Mouse (Mus musculus) liver, embryonic 14.5 days (tissue): ENCODE data around the gene Tomm6. TPM values are rescaled to one million over a fixed set of nuclear protein-coding genes. Genes with fewer than 3 reads are reported as not detected.
A peak's percentile ranks its signal among the peaks of the same experiment; 100 is the strongest.

Source experiments
- ATAC-seq: fragments of 200-750 bp; cut with Nextera tagmentation; 2 replicates; pipeline ENCODE4 v1.8.0; 2017; ENCODE audit warnings: moderate number of reproducible peaks, mild to moderate bottlenecking, moderate library complexity; ENCODE audit not compliant: insufficient read depth
- DNase-seq, 3 experiments: peaks; one replicate each; pipeline ENCODE4 v3.0.0-alpha.2; 2012 to 2013; ENCODE audit warnings: low read depth in 3 of 3, low spot score in 3 of 3
- H3K27ac ChIP-seq: fragments of 300-500 bp; sonication (generic); 2 replicates; pipeline ENCODE4 v1.5.1; 2014; ENCODE audit warnings: moderate library complexity, mild to moderate bottlenecking, control low read depth, inconsistent platforms
- H3K27me3 ChIP-seq: fragments of 300-500 bp; sonication (generic); 2 replicates; pipeline ENCODE4 v1.6.1; 2014; ENCODE audit warnings: mild to moderate bottlenecking, low read length, moderate library complexity; ENCODE audit not compliant: control insufficient read depth, insufficient read depth
- H3K36me3 ChIP-seq: fragments of 300-500 bp; sonication (generic); replicated peaks from 2 replicates; pipeline ENCODE4 v1.6.1; 2014; ENCODE audit warnings: low read depth; ENCODE audit not compliant: control insufficient read depth, insufficient read depth
- H3K4me1 ChIP-seq, 2 experiments: fragments of 200-500 bp in 1 of 2; fragments of 300-500 bp in 1 of 2; sonication (generic) in 1 of 2; replicated peaks; 2 replicates each; pipeline ENCODE4 v1.6.1; 2012 to 2014; ENCODE audit warnings: antibody characterized with exemption in 1 of 2, inconsistent platforms in 1 of 2, low read length in 1 of 2; ENCODE audit not compliant: control insufficient read depth in 2 of 2, insufficient read depth in 2 of 2
- H3K4me2 ChIP-seq: fragments of 300-500 bp; sonication (generic); 2 replicates; pipeline ENCODE4 v1.6.1; 2014; ENCODE audit warnings: low read depth, mild to moderate bottlenecking, control low read depth, moderate library complexity
- H3K4me3 ChIP-seq, 2 experiments: fragments of 200-500 bp in 1 of 2; fragments of 300-500 bp in 1 of 2; sonication (generic) in 1 of 2; 2 replicates each; pipeline ENCODE4 v1.5.1; 2012 to 2014; ENCODE audit warnings: low read depth in 2 of 2, low read length in 2 of 2, mild to moderate bottlenecking in 2 of 2, control low read depth in 1 of 2, inconsistent platforms in 1 of 2, moderate library complexity in 1 of 2; ENCODE audit not compliant: insufficient read depth in 1 of 2
- H3K9ac ChIP-seq: fragments of 300-500 bp; sonication (generic); replicated peaks from 2 replicates; pipeline ENCODE4 v1.6.1; 2014; ENCODE audit warnings: mild to moderate bottlenecking, control low read depth, moderate library complexity
- H3K9me3 ChIP-seq: fragments of 300-500 bp; sonication (generic); 2 replicates; pipeline ENCODE4 v1.6.1; 2016; ENCODE audit warnings: low read length, mixed read lengths; ENCODE audit not compliant: control insufficient read depth
- CTCF ChIP-seq: IDR thresholded peaks from 2 replicates; pipeline ENCODE4 v1.5.1; 2016; ENCODE audit warnings: antibody characterized with exemption, low read depth, control low read depth
- EP300 ChIP-seq: IDR thresholded peaks from 2 replicates; pipeline ENCODE4 v1.6.1; 2016; ENCODE audit warnings: antibody characterized with exemption, low read depth
- WGBS: fragments of 180-500 bp; shearing (Covaris S2); extraction: QIAGEN DNeasy Blood & Tissue Kit; methylation state at CpG from one replicate; pipeline ENCODE4 v1.1.7; 2014; ENCODE audit not compliant: insufficient replicate concordance; 5-methylcytosine and 5-hydroxymethylcytosine counted together
- polyA plus RNA-seq, 2 experiments: library from polyadenylated mRNA; depleted of rRNA in 1 of 2; stranded (reverse) in 1 of 2; unstranded in 1 of 2; fragments of >200 nt; fragmentation: Nextera tagmentation in 1 of 2; extraction: Ambion mirVana in 1 of 2; gene quantifications; 2 replicates each; pipeline versions ENCODE4 v1.2.1 to v1.2.3; 2012 to 2014

The Tomm6 gene
- polyA plus RNA-seq, 2 experiments: 63.2 to 244 TPM

DNA sequence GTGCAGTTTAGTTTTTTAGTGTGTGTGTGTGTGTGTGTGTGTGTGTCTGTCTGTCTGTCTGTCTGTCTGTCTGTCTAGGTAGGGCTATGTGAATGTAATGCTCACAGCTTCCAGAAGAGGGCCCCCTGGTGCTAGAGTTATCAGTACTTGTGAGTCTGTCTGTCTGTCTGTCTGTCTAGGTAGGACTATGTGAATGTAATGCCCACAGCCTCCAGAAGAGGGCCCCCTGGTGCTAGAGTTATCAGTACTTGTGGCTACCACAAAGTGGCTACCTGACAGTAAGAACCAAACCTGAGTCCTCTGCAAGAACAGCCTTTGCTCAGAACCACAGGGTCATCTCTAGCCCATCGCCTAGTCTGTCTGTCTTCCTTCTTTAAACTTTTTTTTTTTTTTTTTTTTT is 41.5 kb downstream of the Tomm6 start:
- peak; percentile 33; the same call in 1 of the 2 replicates for ATAC-seq
- Histone ChIP-seq H3K4me1 (0 out of 4 replicates have a peak, but pooled peaks cover 2 to 3% of the 10 kb centered on the region in 2 experiments), H3K9me3 (no peaks in the 10 kb centered on the region), H3K4me3 (no peak overlapping the region), H3K36me3 (peaks cover 2% of the 10 kb centered on the region; the same call in 1 of the 2 replicates), H3K27ac (no peak overlapping the region), H3K4me2 (no peak overlapping the region), H3K9ac (no peak overlapping the region), H3K27me3 (no peaks in the 10 kb centered on the region)
- DNase-seq: peak; percentile 62 to 72 (median 64)
- 57% methylated on average over 1 of the region's 1 CpGs for WGBS
- TF ChIP-seq CTCF (peak; percentile 82), EP300 (no peak)

DNA sequence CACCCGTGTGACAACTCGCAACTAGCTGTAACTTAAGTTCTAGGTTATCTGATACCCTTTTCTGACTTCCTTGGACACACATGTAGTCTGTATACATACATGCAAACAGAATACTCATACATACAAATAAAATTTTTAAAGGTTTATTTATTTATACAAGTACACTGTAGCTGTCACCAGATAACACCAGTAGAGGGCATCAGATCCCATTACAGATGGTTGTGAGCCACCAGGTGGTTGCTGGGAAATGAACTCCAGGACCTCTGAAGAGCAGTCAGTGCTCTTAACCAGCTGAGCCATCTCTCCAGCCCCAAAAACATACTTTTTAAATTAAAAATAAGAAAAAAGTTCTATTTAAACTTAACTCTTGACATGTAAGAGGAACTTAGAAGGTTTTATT is 45.2 kb downstream of the Tomm6 start:
- Histone ChIP-seq H3K9ac (no peak overlapping the region), H3K9me3 (no peaks in the 10 kb centered on the region), H3K4me2 (no peak overlapping the region), H3K4me3 (no peak overlapping the region), H3K36me3 (no peaks in the 10 kb centered on the region), H3K27ac (no peak overlapping the region), H3K4me1 (0 out of 4 replicates have a peak, but pooled peaks cover 0 to 3% of the 10 kb centered on the region in 2 experiments), H3K27me3 (no peaks in the 10 kb centered on the region)
- 82% methylated on average over 2 of the region's 2 CpGs for WGBS
- ATAC-seq (no peak), DNase-seq (no peak)
- TF ChIP-seq CTCF (peak; percentile 27; the same call in 1 of the 2 replicates), EP300 (no peak)

Other genes starting within 250 kb of the Tomm6 start
- gene Taf8, start 186.1 kb downstream of the Tomm6 start, polyA plus RNA-seq (2012; rRNA removed): 13.8 and 15.5 TPM in 2 replicates
- gene Taf8, start 186.1 kb downstream of the Tomm6 start, polyA plus RNA-seq (2014; fragmentation: Nextera tagmentation; extraction: Ambion mirVana): 10.4 and 11.8 TPM in 2 replicates
- 195 and 227 TPM in 2 replicates for gene Ccnd3, start 183.3 kb downstream of the Tomm6 start, polyA plus RNA-seq (2012; rRNA removed)
- 379 and 451 TPM in 2 replicates for gene Ccnd3, start 183.3 kb downstream of the Tomm6 start, polyA plus RNA-seq (2014; fragmentation: Nextera tagmentation; extraction: Ambion mirVana)
- 9.8 and 12.5 TPM in 2 replicates for gene Bysl, start 76.9 kb downstream of the Tomm6 start, polyA plus RNA-seq (2012; rRNA removed)
- gene Bysl, start 76.9 kb downstream of the Tomm6 start, polyA plus RNA-seq (2014; fragmentation: Nextera tagmentation; extraction: Ambion mirVana): 13.3 and 14.3 TPM in 2 replicates
- 20.7 and 23.1 TPM in 2 replicates for gene Med20, start 76.8 kb downstream of the Tomm6 start, polyA plus RNA-seq (2012; rRNA removed)
- 23.2 and 25.7 TPM in 2 replicates for gene Med20, start 76.8 kb downstream of the Tomm6 start, polyA plus RNA-seq (2014; fragmentation: Nextera tagmentation; extraction: Ambion mirVana)
- gene Gm20517, start 76.8 kb downstream of the Tomm6 start, polyA plus RNA-seq (2012; rRNA removed): 0.86 and 0.95 TPM in 2 replicates
- gene Gm20517, start 76.8 kb downstream of the Tomm6 start, polyA plus RNA-seq (2014; fragmentation: Nextera tagmentation; extraction: Ambion mirVana): 0.86 and 1.7 TPM in 2 replicates
- 6.4 and 6.6 TPM in 2 replicates for gene Usp49, start 57.7 kb downstream of the Tomm6 start, polyA plus RNA-seq (2012; rRNA removed)
- 2.9 and 3.9 TPM in 2 replicates for gene Usp49, start 57.7 kb downstream of the Tomm6 start, polyA plus RNA-seq (2014; fragmentation: Nextera tagmentation; extraction: Ambion mirVana)
- 3.0 and 3.7 TPM in 2 replicates for gene Frs3, start 644 bp upstream of the Tomm6 start, polyA plus RNA-seq (2012; rRNA removed)
- gene Frs3, start 644 bp upstream of the Tomm6 start, polyA plus RNA-seq (2014; fragmentation: Nextera tagmentation; extraction: Ambion mirVana): 0.67 and 0.91 TPM in 2 replicates
- 0.18 and 0.32 TPM in 2 replicates for gene Gm21981, start 6.1 kb upstream of the Tomm6 start, polyA plus RNA-seq (2012; rRNA removed)
- gene Gm21981, start 6.1 kb upstream of the Tomm6 start, polyA plus RNA-seq (2014; fragmentation: Nextera tagmentation; extraction: Ambion mirVana): 0.30 TPM in 1 of 2 replicates, not detected in the other
- gene Prickle4, start 6.3 kb upstream of the Tomm6 start, polyA plus RNA-seq (2012; rRNA removed): 0.11 TPM in 1 of 2 replicates, not detected in the other
- 0.23 TPM in 1 of 2 replicates, not detected in the other for gene Prickle4, start 6.3 kb upstream of the Tomm6 start, polyA plus RNA-seq (2014; fragmentation: Nextera tagmentation; extraction: Ambion mirVana)
- not detected in 2 replicates for gene Pgc, start 38.5 kb upstream of the Tomm6 start, polyA plus RNA-seq (2012; rRNA removed)
- gene Pgc, start 38.5 kb upstream of the Tomm6 start, polyA plus RNA-seq (2014; fragmentation: Nextera tagmentation; extraction: Ambion mirVana): not detected in 2 replicates
- 2.4 and 2.9 TPM in 2 replicates for gene Tfeb, start 48.6 kb upstream of the Tomm6 start, polyA plus RNA-seq (2012; rRNA removed)
- 3.2 and 3.7 TPM in 2 replicates for gene Tfeb, start 48.6 kb upstream of the Tomm6 start, polyA plus RNA-seq (2014; fragmentation: Nextera tagmentation; extraction: Ambion mirVana)
- gene Mdfi, start 146.3 kb upstream of the Tomm6 start, polyA plus RNA-seq (2012; rRNA removed): 5.2 and 7.1 TPM in 2 replicates
- 1.7 and 1.9 TPM in 2 replicates for gene Mdfi, start 146.3 kb upstream of the Tomm6 start, polyA plus RNA-seq (2014; fragmentation: Nextera tagmentation; extraction: Ambion mirVana)
- 9.4 and 10.1 TPM in 2 replicates for gene Foxp4, start 236.3 kb upstream of the Tomm6 start, polyA plus RNA-seq (2012; rRNA removed)
- gene Foxp4, start 236.3 kb upstream of the Tomm6 start, polyA plus RNA-seq (2014; fragmentation: Nextera tagmentation; extraction: Ambion mirVana): 3.5 and 4.7 TPM in 2 replicates